Mouse (Mus musculus) right cerebral cortex, adult 18-20 months (tissue): Measurements from ENCODE around the gene Nepro.

Source experiments
- DNase-seq: peaks from one replicate; pipeline ENCODE4 v3.0.0; 2022; ENCODE audit warnings: mixed read lengths

Nepro gene

DNA sequence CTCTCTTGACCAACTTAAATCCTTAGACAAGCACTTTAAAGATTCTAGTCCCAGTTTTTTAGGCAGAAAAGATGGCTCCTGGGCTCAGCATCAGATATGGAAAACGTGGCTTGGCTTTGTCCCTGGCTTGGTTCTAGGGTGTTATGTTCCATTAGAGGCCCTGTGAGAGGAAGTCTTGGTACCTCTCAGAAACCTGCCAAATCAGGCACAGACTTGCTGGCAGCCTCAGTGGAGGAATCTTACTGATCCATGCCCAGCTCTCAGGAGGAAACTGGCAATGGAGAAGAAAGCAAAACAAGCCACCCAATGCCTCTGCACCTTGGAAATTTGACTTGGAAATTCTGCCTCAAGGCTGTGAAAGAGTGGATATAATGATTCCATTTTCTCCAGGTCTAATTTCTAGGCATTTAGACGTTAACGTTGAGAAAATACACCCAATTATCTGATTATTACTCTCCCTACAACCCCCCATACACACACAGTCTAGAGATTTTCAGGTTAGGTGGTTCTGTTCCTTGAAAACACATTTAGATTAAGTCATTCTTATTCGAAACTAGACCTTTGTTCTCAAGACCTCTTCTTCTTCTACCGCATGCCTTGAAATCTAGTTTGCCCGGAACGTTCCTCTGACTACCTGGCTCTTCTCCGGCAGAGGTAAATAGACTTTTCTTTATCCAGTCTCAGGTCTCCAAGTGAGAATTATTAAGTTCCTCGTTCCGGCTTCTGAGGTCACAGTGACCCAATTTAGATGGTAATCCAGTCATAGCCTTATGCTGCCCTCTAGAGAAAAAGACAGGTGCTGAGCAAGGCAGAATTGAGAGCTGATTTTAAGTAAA, 7.6 kb upstream of the Nepro start:
- peak; percentile 27 for DNase-seq

GRCm38 (mm10) chr16:44717141-44717634, 6.9 kb upstream of the Nepro start:
- DNase-seq = no peak

GRCm38 (mm10) chr16:44717838-44718237, 6.3 kb upstream of the Nepro start:
- DNase-seq = no peak

GRCm38 (mm10) chr16:44719349-44719748, 4.8 kb upstream of the Nepro start:
- DNase-seq = no peak

- no peak for DNase-seq
These were observed 3.6 kb upstream of the Nepro start for GRCm38 (mm10) chr16:44720518-44720917.

GRCm38 (mm10) chr16:44722666-44723065, 1.4 kb upstream of the Nepro start:
- no peak for DNase-seq

- peak; percentile 35 for DNase-seq
These were observed 746 bp downstream of the Nepro start for GRCm38 (mm10) chr16:44724847-44725246.

GRCm38 (mm10) chr16:44725286-44726223, 1.5 kb downstream of the Nepro start:
- DNase-seq = peak; percentile 87

DNA sequence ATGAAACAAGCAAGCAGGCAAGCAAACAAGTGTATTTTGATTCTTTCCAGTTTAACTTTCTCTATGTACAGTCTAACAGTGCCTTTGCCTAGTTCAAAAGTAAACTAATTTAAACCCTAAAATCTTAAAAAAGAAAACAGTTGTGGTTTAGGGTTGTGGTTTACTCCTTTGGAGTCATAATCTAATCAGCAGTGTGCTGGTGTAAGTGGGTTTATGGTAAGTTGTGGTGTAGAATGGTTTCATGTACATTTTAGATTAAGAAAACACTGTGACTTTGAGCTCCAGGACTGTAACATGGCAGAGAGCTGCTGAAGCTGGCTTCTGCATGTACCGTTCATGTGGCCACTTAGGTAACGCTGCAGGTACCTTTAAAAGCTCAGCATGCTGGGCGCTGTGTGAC, 3.4 kb downstream of the Nepro start:
- no peak for DNase-seq

- DNase-seq = no peak
These were observed 10.0 kb downstream of the Nepro start for GRCm38 (mm10) chr16:44734059-44734458.

DNA sequence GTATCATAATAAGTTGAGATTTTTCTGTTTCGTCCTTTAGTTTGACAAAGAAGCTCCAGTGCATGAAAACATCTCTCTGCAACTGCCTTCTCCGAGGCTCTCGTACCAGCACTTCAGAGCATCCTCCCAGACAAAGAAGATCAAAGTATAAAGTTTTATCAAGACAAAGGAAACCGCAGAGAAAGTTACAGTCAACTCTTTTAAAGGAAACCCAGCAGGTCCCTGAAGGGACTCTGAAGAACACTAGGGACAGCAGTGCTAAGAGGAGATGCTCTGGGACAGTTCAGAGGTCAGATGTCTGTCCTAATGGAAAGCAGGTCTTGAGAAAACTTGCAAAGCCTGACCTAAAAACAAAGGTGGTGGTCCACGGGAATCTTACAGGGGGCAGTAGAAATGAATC, 11.6 kb downstream of the Nepro start:
- DNase-seq = no peak

- no peak for DNase-seq
These were observed 12.0 kb downstream of the Nepro start for GRCm38 (mm10) chr16:44736118-44736517.

GRCm38 (mm10) chr16:44742753-44743152, 18.7 kb downstream of the Nepro start:
- no peak for DNase-seq

- DNase-seq = no peak
These were observed 21.4 kb downstream of the Nepro start for GRCm38 (mm10) chr16:44745471-44745865.

DNA sequence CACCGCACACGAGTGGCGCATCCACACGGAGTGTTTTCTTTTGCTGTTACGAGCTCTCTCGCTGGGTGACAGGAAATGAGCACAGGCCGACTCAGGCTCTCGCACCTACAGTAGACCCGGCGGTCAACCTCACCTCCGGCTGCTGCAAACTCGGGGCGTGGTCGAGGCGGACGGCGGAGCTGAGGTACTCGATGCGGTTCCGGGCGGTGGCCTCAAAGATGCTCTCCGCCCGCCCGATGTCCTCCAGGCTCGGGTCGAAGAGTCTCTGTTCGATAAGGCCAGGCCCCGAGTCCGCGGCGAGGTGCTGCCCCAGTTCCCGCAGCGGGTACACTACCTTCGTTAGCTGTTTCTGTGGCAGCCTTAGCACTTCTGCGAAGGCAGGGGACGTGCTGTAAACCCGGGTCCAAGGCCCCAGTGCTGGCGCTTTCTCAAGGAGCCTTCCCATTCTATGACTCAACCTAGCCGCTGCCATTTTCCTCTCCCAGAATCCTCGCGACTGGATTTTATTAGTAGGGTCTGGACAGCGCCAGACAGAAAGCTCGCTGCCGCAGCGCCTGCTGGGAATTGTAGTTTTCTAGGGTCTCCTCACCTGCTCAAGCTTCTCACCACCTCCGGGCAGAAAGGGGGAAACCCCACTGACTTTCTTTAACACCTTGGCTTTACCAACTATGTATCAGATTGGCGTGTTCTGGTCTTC, 21.9 kb downstream of the Nepro start, which contains the start of gene Gtpbp8:
TSS of gene Gtpbp8 (minus strand) at position 498 of the 697 bp plus-strand sequence.
- peak; percentile 92 for DNase-seq

DNA sequence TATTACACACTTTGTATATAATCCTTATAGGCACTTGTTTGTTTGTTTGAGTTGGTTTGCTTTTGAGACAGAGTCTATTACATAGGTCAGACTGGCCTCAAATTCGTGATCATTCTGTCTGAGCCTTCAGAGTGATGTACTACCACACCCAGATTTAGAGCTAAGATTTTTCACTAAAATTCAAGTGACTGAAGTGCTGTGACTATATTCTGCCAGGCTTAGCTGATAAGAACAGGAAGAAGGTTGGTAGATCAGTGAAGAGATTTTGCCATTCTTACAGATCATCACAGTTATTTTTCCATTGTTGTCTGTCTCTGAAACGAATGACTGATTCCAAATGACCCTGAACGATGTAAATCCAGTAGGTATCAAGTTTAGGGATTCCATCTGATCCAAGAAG, 23.9 kb downstream of the Nepro start:
- no peak for DNase-seq

DNA sequence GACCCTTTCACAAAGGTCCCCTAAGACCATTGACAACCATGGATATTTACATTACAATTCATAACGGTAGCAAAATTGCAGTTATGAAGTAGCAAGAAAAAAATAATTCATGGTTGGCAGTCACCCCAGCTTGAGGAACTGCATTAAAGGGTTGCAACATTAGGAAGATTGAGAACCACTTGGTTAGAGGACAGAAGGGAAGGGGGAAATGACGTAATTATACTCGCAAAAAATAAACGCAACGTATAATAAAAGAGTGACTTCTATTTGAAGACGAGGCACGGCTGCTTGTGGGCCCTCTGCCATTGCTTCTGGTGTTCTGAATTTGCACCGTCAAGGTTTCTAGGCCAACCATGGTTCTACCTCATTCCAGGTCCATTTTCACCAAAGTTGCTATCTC, 33.6 kb downstream of the Nepro start:
- no peak for DNase-seq

- DNase-seq = no peak
These were observed 37.7 kb downstream of the Nepro start for GRCm38 (mm10) chr16:44761811-44762210.

DNA sequence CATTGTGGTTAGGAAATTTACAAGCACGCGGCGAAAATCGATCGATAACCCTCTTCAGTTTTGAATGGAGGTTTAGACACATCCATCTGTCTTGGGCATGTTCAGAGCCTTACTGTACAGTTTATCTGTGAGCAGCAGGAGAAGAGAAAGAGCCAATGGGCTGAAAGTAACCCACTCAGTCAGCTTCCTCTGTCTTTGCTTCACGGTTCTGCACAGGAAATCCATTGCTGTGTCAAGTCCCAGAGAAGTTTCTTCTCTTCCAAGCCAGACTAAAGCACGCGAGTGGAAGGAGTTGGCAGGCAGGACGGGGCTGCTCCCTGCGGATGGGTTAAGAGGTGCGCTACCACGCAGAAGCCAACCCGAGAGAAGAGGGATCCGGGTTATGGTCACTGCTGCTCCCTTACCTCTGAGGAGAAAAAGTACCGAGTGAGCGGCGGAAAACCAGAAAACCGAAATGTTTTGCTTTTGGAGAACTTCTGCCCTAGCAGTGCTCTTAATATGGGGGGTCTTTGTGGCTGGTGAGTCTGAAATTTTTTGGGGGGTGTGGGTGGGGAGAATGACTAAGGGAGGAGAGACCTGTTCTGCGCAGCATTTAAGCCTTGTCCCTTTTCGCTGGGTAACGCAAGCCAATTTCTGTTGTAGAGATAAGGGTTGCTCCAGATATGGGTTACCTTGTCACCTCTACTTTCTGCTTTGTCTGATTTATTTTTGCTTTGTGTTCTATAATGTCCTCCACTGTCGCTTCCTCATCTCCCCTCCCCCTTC, 41.6 kb downstream of the Nepro start, which contains the start of gene Cd200r1:
TSS of gene Cd200r1 (plus strand) at position 182 of the 765 bp plus-strand sequence.
- DNase-seq = no peak

DNA sequence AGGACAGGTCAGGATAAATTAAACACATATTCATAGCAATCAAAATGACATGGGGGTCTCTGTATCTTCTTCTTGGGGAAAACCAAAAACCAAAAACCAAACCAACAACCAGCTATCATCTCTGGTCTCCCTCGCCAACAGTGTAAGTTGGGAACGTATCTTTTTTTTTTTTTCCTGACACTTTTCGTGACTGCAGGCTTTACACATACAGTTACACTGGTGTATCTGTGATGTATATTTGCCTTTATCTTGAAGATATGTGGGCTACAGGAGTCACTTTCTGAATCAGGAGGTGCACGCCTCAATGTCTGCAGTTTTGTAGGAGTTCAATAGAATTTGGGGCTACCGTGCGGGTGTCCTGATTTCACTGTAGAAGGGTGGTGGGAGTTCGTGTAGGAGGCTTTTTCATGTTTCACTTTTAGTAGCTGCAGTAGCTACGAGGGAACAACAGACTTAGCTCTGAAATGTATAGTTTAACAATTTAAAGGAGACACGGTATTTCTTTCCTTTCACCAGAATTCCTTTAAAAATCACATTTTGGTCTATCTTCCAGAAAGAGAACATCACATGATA, 42.3 kb downstream of the Nepro start:
- DNase-seq = peak; percentile 44

DNA sequence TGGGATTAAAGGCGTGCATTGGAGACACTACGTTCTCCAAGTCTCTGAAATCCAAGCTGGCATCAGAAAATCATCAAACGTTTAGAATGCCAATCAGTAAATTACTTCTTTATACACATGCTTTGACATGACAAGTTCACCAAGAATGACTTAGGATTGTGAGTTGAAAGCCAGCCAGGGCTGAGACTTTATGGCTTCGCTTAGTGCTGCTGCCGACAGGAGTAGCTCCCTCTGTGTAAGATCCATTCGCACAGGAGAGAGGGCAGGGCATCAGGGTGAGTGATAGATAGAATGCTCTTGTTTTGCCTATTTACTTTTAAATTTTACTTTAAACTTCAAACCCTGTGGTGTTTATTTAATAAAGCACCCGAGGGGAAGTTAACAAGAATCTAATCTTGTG, 43.4 kb downstream of the Nepro start:
- no peak for DNase-seq

DNA sequence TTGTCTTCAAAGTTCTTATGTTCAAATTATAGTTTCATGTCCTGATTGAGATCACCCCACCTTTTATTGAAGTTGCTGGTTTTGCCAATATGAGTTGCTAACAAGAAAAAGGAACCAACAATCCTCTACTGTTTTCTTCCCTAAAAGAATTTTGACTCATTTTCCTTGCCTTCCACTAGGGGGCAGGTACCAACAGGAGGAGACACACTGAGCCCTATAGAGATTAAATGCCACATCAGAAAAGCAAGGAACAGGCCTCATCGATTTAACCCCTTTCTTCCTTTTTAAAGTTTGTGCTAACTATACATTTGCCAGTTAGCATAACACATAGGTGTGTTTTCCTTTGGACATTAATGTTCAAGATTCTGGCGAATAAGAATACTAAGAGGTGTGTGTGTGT, 43.9 kb downstream of the Nepro start:
- DNase-seq = no peak
